Mouse (Mus musculus) right cerebral cortex, postnatal 36 days (tissue): ENCODE measurements at regions not wholly inside any gene's neighbourhood (a gene's known extent, or its start where the extent isn't known, plus 50 kb on each side); places are given as distances from the start of the nearest gene placed in this dataset.

Experiments
- DNase-seq, 2 experiments: peaks; one replicate each; pipeline ENCODE4 v3.0.0; 2022; ENCODE audit warnings: low spot score in 2 of 2, mixed read lengths in 1 of 2

DNA sequence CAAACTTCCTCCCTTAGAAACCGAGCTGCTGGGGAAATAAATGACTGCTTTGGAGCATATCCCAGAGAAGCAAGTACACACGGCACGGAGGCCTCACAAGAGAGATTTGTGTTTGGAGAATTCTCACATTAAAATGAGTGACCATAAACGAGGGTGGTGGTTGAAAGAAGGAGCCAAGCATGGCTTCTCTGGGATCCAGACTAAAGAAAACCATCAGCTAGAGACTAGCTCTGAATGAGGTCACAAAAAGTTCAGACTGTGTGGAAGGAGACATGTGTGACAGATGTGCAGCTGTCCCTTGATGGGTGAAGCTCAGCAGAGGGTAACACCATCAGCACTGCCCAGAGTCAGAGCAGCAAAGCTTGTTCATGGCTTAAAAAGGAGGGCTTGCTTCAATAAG is 89.4 kb upstream of the Tenm4 start:
- DNase-seq: no peak

- DNase-seq: no peak
Observed at GRCm38 (mm10) chr7:96095185-96095584, 75.9 kb upstream of the Tenm4 start.

DNA sequence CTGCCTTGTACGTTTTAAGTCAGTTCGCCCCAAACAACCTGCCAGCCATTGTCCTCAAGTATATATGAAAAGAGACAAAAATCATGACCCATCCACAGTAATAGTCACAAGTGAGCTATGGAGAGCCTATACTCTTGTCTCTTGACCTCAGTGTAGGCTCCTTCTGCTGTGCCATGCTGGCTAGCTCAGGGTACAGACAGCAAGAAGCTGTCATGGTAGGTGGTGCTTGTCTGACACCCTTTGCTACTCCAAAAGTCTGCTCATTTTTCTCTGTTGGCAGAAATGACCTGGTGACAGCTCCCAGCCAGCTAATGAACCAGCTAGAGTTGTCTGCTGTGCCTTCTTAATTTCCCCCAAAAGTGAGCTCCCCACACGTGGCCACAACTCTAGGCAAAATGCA is 75.3 kb upstream of the Tenm4 start:
- no peak for DNase-seq

- no peak for DNase-seq
Observed at GRCm38 (mm10) chr7:96098686-96099376, 72.2 kb upstream of the Tenm4 start.

DNA sequence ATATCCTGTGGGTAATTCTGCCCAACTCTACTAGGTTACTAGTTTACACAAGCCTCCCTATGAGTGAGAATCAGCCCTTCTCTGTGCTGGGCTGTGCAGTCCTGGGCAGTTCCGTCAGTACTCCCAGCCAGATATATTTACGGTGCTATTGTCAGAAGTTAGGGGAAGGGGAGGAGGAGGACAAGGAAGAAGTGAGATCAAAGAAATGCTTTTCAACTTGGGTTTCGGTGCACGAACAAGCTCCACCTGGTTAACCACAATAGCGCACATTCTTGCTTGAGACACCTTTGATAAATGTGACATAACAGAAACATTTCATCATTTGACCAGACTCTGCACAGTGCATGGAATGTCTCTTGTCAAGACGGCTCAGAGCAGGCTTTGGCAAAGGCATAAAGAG is 68.3 kb upstream of the Tenm4 start:
- no peak for DNase-seq

DNA sequence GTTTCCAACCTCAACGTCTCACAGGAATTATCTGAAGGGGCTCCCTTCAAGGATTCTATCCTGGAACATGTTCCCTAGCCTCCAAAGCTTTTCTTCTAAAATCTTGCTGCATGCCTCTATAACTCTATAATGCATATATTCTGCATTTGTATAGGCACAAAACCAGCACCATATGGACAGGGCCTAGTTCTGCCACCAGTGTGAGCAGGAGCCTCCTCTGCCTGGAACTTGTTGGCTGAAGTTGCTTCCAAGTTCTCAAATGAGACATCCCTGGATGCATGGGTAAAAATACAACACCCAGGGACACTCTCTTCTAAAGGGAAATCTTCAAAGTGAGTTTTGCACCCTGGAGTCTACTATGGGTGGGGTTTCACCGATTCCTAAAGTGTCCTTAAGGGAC is 62.3 kb upstream of the Tenm4 start:
- no peak for DNase-seq

- DNase-seq: no peak
Observed at GRCm38 (mm10) chr7:96120142-96120541, 50.9 kb upstream of the Tenm4 start.
